Mouse (Mus musculus) lung, adult 18-20 months (tissue): ENCODE data around the gene Pltp.
"Not testable (repeated sequence)": the region's sequence is repeated elsewhere in the genome, so short reads cannot be mapped to it uniquely, and the experiment has no call there.

ENCODE experiments used
- DNase-seq, 2 experiments: peaks; one replicate each; pipeline ENCODE4 v3.0.0; 2022; ENCODE audit warnings: mixed read lengths in 2 of 2

Gene Pltp

GRCm38 (mm10) chr2:164878509-164879227 lies 21.2 kb upstream of the Pltp start:
- peak; percentile 81 to 86 for DNase-seq

DNA sequence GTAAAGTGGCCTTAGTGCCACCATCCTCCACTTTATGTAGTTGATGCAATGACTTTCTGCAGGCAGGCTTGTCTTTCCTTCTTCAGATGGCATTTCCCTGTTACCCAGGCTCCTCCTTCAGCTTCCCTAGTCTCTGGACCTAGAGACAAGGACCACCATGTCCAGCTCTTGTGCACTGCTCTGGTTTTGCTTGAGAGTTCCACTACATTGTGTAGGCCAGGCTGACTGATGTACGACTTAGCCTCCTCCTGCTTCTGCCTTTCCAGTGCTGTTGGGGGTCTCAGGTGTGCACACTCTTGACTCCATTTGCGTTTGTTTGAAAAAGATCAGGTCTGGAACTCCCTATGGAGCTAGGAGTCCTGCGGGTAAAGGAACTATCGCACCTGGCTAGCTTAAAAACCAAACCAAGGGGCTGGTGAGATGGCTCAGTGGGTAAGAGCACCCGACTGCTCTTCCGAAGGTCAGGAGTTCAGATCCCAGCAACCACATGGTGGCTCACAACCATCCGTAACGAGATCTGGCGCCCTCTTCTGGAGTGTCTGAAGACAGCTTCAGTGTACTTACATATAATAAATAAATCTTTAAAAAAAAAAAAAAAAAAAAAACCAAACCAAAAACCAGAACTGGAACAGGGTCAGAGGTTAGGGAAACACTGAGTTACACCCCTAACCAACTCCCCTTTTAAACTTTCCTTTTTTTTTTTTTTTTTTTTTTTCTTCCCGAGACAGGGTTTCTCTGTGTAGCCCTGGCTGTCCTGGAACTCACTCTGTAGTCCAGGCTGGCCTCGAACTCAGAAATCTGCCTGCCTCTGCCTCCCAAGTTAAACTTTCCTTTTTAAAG lies 20.1 kb upstream of the Pltp start:
- not testable (repeated sequence) for DNase-seq

DNA sequence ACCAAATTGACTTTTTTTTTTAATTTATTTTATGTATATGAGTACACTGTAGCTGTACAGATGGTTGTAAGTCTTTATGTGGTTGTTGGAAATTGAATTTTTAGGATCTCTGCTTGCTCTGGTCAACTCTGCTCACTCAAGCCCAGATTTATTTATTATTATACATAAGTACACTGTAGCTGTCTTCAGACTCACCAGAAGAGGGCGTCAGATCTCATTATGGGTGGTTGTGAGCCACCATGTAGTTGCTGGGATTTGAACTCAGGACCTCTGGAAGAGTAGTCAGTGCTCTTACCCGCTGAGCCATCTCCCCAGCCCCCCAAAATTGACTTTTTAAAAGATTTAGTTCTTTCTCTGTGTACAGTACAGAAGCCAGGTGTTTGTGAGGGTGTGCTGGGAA lies 18.1 kb upstream of the Pltp start:
- not testable (repeated sequence) for DNase-seq

DNA sequence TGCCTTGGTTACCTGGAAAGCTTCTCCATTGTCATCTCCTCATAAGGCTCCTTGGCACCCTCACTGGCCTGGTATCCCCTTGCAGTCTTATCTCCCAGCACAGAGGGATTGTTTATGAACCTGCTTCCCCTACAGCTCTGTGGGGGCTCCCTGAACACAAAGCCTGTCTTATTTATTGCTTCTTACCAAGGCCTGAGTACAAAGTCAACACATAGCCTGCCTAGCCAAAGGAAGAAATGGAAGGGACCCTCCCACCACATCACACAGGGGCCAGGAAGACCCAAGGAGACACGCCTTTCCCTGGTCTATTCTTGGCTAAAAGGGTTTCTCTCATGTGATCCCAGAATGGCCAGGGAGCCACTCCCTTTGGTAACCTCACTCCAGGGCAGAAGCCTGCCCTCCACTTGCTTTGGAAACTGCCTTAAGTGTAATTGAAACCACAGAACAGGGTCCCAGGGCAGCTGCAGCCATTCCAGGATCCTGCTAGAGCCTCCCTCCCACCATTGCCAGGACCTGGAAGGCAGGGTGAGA lies 16.8 kb upstream of the Pltp start:
- peak; percentile 74 to 83 for DNase-seq

- DNase-seq, result no peak
Observed at GRCm38 (mm10) chr2:164873621-164874020, 16.1 kb upstream of the Pltp start.

GRCm38 (mm10) chr2:164871602-164872303 lies 14.2 kb upstream of the Pltp start:
- no peak for DNase-seq

DNA sequence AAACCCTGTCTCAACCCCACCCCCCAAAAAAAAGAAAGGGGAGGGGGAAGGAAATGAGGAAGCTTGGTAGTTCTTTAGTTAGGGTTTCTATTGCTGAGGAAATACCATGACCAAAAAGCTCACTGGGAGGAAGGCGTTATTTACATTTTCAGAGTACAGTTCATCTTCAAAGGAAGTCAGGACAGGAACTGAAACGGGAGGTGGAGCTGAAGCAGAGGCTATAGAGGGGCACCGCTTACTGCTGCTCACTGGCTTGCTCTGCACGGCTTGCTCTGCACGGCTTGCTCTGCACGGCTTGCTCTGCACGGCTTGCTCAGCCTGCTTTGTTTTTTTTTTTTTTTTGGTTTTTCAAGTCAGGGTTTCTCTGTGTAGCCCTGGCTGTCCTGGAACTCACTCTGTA lies 11.0 kb upstream of the Pltp start:
- DNase-seq, result peak in 1 of 2 experiments; percentile 53

- no peak for DNase-seq
Observed at GRCm38 (mm10) chr2:164867566-164867965, 10.1 kb upstream of the Pltp start.

GRCm38 (mm10) chr2:164866741-164867551 lies 9.4 kb upstream of the Pltp start:
- DNase-seq, result peak; percentile 85 to 89

DNA sequence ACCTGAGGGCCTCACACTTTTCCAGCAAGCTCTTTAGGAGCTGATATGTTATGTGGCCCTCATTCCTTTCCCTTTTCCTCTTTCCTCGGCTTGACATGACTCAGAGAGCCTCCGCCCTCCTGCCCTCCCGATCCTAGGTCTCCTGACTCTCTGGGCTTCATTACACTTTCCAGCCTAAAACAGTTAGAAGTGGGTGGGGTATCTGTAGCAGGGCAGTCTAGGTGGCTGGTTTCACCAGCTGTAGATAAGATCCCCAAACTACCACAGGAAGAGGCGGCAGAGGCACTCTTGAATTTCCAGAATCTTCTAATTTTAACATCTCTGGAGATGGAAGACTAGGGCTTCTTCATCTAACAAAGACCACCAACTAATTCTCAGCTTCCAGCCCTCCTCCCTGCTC lies 7.1 kb upstream of the Pltp start:
- no peak for DNase-seq

GRCm38 (mm10) chr2:164863411-164863810 lies 5.9 kb upstream of the Pltp start:
- DNase-seq, result not testable (repeated sequence)

- peak; percentile 73 to 77 for DNase-seq
Observed at GRCm38 (mm10) chr2:164862179-164862861, 4.8 kb upstream of the Pltp start.

- DNase-seq, result no peak
Observed at GRCm38 (mm10) chr2:164861094-164861493, 3.6 kb upstream of the Pltp start.

GRCm38 (mm10) chr2:164859640-164860432 lies 2.3 kb upstream of the Pltp start:
- DNase-seq, result peak in 1 of 2 experiments; percentile 36

DNA sequence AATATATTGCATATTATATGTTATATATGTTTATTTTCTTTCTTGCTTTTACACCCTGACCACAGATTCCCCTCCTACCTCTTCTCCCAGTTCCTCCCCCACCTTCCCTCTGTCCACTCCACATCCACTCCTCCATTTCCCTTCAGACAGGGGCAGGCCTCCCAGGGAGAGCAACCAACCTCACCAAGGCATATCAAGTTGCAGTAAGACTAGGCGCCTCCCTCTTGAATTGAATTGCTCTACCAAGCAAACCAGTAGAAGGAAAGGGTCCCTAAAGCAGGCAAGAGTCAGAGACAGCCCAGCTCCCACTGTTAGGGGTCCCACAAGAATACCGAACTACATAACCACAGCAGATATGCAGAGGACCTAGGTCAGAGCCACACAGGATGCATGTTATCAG lies 1.6 kb upstream of the Pltp start:
- no peak for DNase-seq

DNA sequence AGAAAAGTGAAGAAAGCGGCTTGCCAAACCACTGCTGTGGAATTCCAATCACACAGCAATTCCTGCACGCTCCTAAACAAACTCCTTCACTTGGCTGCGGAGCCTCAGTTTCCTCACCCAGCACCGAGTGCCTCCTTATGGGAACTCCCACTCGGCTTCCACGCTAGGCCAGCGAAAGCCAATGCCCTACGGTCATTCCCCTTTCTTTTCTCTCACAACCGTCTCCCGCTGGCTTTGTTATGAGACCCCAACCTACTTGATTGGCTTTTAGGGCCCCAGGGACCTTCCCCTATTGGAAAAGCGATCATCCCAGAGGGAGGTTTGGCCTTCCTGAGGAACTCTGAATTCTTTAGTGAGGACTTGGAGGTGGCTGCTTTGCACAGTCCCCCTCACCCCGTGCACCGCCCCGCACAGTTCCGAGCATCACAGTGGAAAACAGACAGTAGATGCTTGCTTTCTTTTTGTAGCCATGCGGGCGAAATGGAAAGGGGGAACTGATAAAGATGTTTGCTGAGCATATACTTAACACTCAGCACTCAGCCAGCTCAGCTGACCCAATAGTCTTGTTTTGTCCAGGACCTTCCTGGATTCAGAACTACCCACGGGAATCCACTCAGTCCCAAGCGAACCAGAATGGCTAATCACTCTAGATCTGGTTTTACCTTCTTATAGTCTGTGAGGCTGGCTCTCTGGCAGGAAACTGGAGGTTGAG lies 487 bp upstream of the Pltp start:
- no peak for DNase-seq

- peak in 1 of 2 experiments; percentile 40 for DNase-seq
Observed at GRCm38 (mm10) chr2:164856309-164857100, 1.0 kb downstream of the Pltp start.

DNA sequence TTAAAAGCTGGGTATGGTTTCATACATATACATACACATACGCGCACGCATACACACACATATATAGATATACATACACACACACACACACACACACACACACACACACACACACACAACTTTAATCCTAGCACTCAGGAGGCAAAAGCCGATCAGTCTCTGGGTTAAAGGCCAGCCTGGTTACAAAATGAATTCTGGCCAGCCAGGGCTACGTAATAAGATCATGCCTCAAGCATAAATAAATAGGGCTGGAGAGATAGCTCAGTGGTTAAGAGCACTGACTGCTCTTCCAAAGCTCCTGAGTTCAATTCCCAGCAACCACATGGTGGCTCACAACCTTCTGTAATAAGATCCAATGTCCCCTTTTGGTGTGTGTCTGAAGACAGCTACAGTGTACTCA lies 1.9 kb downstream of the Pltp start:
- DNase-seq, result not testable (repeated sequence)

DNA sequence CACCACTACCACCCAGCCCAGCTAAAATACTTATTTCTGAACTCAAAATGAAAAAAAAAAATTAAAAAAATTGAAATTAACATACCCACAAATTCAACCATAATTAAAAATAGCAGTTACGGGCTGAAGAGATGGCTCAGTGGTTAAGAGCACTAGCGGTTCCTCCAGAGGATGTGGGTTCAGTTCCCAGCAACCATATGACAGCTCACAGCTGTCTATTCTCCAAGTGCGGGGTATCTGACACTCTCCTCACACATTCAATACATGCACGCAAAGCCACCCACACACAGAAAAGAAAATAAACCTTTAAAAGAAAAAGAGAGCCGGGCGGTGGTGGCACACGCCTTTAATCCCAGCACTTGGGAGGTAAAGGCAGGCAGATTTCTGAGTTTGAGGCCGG lies 7.5 kb downstream of the Pltp start:
- DNase-seq, result no peak
